Mouse (Mus musculus): ENCODE results near the gene Tead4. TPM values are rescaled to one million over a fixed set of nuclear protein-coding genes. Genes with fewer than 3 reads are reported as not detected.

Tead4 gene
- total and polyA plus RNA-seq, 2 experiments from 2014 or later: 0.63 to 0.67 TPM

DNA sequence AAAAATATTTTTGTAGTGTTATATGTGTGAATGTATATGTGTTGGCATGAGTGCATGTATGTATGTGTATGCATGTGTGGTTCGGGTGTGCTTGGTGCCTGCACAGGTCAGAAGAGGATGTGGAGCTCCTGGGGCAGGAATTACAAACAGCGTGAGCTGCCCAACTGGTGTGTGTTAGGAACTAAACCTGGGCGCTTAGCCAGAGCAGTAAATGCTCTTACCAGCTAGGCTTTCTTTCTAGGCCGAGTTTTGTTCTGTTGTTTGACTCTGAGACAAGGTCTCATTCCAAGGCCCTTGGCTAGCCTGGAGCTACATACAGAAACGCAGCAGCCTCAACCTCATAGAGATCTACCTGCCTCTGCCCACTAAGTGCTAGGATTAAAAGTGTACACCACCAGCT is 9.3 kb downstream of the Tead4 start:
- Histone ChIP-seq H3K4me1 (ENCODE audit: insufficient read depth) (no peaks in the 10 kb centered on the region), H3K27ac (ENCODE audit: low read depth, low read length) (no peak overlapping the region), H3K36me3 (ENCODE audit: insufficient read depth) (no peaks in the 10 kb centered on the region), H3K4me3 (ENCODE audit: low read depth, low read length) (no peak overlapping the region), H3K9ac (no peak overlapping the region), H3K4me2 (ENCODE audit: low read depth) (no peak overlapping the region), H3K27me3 (ENCODE audit: insufficient read depth, low read length) (no peaks in the 10 kb centered on the region), H3K9me3 (ENCODE audit: low read length) (no peaks in the 10 kb centered on the region)
- 64% methylated on average over 5 of the region's 5 CpGs for WGBS
- DNase-seq: no peak
- no peak for ATAC-seq
- no peak for TF ChIP-seq CTCF (IDR thresholded peaks at IDR 0.05; ENCODE audit: low read depth)

DNA sequence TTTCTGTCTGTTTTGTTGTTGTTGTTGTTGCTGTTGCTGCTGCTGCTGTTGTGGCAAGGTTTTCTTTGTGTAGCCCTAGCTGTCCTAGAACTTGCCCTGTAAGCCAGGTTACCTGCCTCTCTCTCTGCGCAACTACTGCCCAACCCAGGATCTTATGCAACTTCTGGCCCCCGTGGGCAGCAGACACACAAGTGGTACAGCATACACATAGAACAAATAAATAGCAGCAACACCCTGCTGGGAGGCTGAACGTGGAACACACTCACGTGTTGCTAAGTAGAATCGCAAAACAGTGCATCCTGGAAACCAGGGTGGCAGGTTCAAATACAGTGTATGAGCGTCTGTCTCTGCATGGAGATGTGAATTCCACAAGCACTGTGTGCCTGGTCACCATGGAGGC is 11.9 kb downstream of the Tead4 start:
- no peak for TF ChIP-seq CTCF (IDR thresholded peaks at IDR 0.05; ENCODE audit: low read depth)
- 75% methylated on average over 6 of the region's 6 CpGs for WGBS

GRCm38 (mm10) chr6:128285792-128286430 is 14.7 kb downstream of the Tead4 start:
- DNase-seq (no peak), ATAC-seq (no peak)
- peak overlapping the region; percentile 28; the same call in 1 of the 2 replicates for H3K4me2 ChIP-seq (ENCODE audit: low read depth)
- H3K4me3 ChIP-seq (ENCODE audit: low read depth, low read length): no peak overlapping the region
- H3K27me3 ChIP-seq (ENCODE audit: insufficient read depth, low read length): no peaks in the 10 kb centered on the region
- no peak overlapping the region for H3K9ac ChIP-seq
- H3K9me3 ChIP-seq (ENCODE audit: low read length): no peaks in the 10 kb centered on the region
- WGBS: 16% methylated on average over 16 of the region's 16 CpGs
- no peak for TF ChIP-seq CTCF (IDR thresholded peaks at IDR 0.05; ENCODE audit: low read depth)
- no peaks in the 10 kb centered on the region; the same call in 1 of the 2 replicates for H3K4me1 ChIP-seq (ENCODE audit: insufficient read depth)
- H3K36me3 ChIP-seq (ENCODE audit: insufficient read depth): no peaks in the 10 kb centered on the region
- H3K27ac ChIP-seq (ENCODE audit: low read depth, low read length): no peak overlapping the region

More for the DNA sequence above, 11.9 kb downstream of the Tead4 start:
- Histone ChIP-seq H3K27ac (ENCODE audit: low read depth, low read length) (no peak overlapping the region), H3K9me3 (ENCODE audit: low read length) (no peaks in the 10 kb centered on the region), H3K9ac (no peak overlapping the region), H3K27me3 (ENCODE audit: insufficient read depth, low read length) (no peaks in the 10 kb centered on the region), H3K4me1 (ENCODE audit: insufficient read depth) (no peaks in the 10 kb centered on the region; the same call in 1 of the 2 replicates), H3K4me3 (ENCODE audit: low read depth, low read length) (no peak overlapping the region), H3K4me2 (ENCODE audit: low read depth) (no peak overlapping the region), H3K36me3 (ENCODE audit: insufficient read depth) (no peaks in the 10 kb centered on the region)
- DNase-seq (no peak), ATAC-seq (no peak)

DNA sequence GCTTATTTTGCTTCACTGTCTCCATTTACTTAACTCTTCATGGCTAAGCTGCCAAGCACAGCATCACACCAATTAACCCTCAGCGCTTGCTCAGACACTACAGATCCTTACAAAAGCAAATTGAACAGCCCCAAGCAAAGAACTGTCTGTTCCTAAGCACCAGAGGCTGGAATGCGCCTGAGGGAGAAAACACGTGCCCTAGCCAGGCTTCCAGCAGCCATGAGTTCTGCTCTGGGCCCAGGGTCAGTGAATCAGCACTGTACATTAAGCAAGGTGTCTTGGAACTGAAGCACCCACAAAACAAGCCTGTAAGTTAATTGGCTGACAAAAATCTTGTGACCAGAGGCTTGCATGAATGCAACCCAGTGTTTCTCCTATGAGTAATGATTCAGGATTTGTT is 18.5 kb downstream of the Tead4 start:
- no peak overlapping the region for H3K27ac ChIP-seq (ENCODE audit: low read depth, low read length)
- no peaks in the 10 kb centered on the region for H3K9me3 ChIP-seq (ENCODE audit: low read length)
- H3K4me1 ChIP-seq (ENCODE audit: insufficient read depth): no peaks in the 10 kb centered on the region; the same call in 1 of the 2 replicates
- ATAC-seq (peak; percentile 48; the same call in 1 of the 2 replicates), DNase-seq (peak; percentile 30)
- 10% methylated on average over 3 of the region's 3 CpGs for WGBS
- no peak for TF ChIP-seq CTCF (IDR thresholded peaks at IDR 0.05; ENCODE audit: low read depth)
- H3K4me2 ChIP-seq (ENCODE audit: low read depth): no peak overlapping the region
- no peak overlapping the region for H3K4me3 ChIP-seq (ENCODE audit: low read depth, low read length)
- no peaks in the 10 kb centered on the region for H3K27me3 ChIP-seq (ENCODE audit: insufficient read depth, low read length)
- H3K9ac ChIP-seq: no peak overlapping the region
- H3K36me3 ChIP-seq (ENCODE audit: insufficient read depth): no peaks in the 10 kb centered on the region

DNA sequence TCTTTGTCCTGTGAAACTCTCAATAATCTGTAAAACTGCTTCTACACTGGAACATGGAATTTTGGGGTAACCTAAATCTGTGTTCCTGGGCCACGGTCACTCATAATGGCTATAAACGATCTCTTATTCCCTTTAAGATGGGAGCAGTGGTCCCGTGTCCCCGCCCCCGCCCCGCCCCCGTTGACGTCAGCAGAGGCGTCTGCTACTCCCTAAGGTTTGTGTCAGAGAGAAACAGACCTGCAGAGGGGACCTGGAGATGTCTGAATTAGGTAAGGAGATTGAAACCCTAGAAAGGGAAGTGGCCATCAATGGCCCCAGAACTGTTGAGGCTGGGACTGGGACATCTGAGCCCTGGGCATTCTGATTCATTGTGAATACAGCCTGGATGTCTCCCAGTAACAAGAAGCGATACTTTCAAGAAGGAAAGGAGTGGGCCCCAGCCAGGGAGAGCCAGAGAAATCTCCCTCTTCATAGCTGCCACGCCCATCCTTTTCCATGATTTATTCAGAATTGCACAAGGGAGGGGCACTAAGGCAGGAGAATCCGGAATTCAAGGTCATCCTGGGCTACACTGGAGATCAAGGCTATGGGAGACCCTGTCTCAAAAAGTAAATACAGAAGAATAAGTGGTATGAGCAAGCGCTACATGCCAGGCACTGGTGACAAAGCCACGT is 20.0 kb downstream of the Tead4 start:
- Histone ChIP-seq H3K36me3 (ENCODE audit: insufficient read depth) (no peaks in the 10 kb centered on the region), H3K4me1 (ENCODE audit: insufficient read depth) (no peaks in the 10 kb centered on the region), H3K4me2 (ENCODE audit: low read depth) (no peak overlapping the region), H3K27ac (ENCODE audit: low read depth, low read length) (no peak overlapping the region), H3K27me3 (ENCODE audit: insufficient read depth, low read length) (no peaks in the 10 kb centered on the region), H3K9ac (no peak overlapping the region), H3K4me3 (ENCODE audit: low read depth, low read length) (no peak overlapping the region), H3K9me3 (ENCODE audit: low read length) (no peaks in the 10 kb centered on the region)
- DNase-seq: no peak
- no peak for ATAC-seq
- 57% methylated on average over 14 of the region's 14 CpGs for WGBS
- no peak for TF ChIP-seq CTCF (IDR thresholded peaks at IDR 0.05; ENCODE audit: low read depth)

DNA sequence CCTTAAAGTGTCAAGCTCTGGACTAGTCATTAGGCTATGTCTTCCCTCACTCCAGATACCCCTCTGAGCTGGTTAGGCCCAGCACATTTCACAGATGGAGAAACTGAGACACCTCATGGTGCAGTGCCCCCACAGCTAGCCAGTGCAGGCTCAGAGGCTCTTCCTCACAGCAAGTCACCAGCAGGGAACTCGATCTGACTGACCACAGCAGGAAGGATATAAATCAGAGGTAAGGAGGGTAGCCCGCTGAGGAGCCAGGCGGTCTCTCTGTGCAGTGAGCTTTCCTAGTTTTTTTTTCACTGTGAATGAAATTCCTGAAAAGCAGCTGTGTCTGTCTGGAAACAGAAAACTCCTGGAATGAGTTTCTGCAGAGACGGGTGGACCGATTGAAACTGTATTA is 21.0 kb downstream of the Tead4 start:
- Histone ChIP-seq H3K4me1 (ENCODE audit: insufficient read depth) (no peaks in the 10 kb centered on the region), H3K9me3 (ENCODE audit: low read length) (no peaks in the 10 kb centered on the region), H3K27ac (ENCODE audit: low read depth, low read length) (no peak overlapping the region), H3K4me2 (ENCODE audit: low read depth) (no peak overlapping the region), H3K27me3 (ENCODE audit: insufficient read depth, low read length) (no peaks in the 10 kb centered on the region), H3K4me3 (ENCODE audit: low read depth, low read length) (no peak overlapping the region), H3K36me3 (ENCODE audit: insufficient read depth) (no peaks in the 10 kb centered on the region), H3K9ac (no peak overlapping the region)
- no peak for DNase-seq
- no peak for TF ChIP-seq CTCF (IDR thresholded peaks at IDR 0.05; ENCODE audit: low read depth)
- 69% methylated on average over 5 of the region's 5 CpGs for WGBS
- ATAC-seq: no peak

GRCm38 (mm10) chr6:128279099-128279498 is 21.5 kb downstream of the Tead4 start:
- ATAC-seq (no peak), DNase-seq (no peak)
- 80% methylated on average over 4 of the region's 4 CpGs for WGBS
- Histone ChIP-seq H3K36me3 (ENCODE audit: insufficient read depth) (no peaks in the 10 kb centered on the region), H3K4me1 (ENCODE audit: insufficient read depth) (no peaks in the 10 kb centered on the region), H3K27me3 (ENCODE audit: insufficient read depth, low read length) (no peaks in the 10 kb centered on the region), H3K9me3 (ENCODE audit: low read length) (no peaks in the 10 kb centered on the region), H3K9ac (no peak overlapping the region), H3K4me3 (ENCODE audit: low read depth, low read length) (no peak overlapping the region), H3K4me2 (ENCODE audit: low read depth) (no peak overlapping the region), H3K27ac (ENCODE audit: low read depth, low read length) (no peak overlapping the region)
- no peak for TF ChIP-seq CTCF (IDR thresholded peaks at IDR 0.05; ENCODE audit: low read depth)
